Mouse (Mus musculus) neural tube, embryonic 13.5 days (tissue): Measurements from ENCODE around the gene Kifc3. TPM values are rescaled to one million over a fixed set of nuclear protein-coding genes. Genes with fewer than 3 reads are reported as not detected.
A peak's percentile ranks its signal among the peaks of the same experiment; 100 is the strongest.

Experiments
- ATAC-seq: fragments of 200-750 bp; cut with Nextera tagmentation; 2 replicates; pipeline ENCODE4 v1.8.0; 2017; ENCODE audit warnings: low read depth, mild to moderate bottlenecking, moderate TSS enrichment, moderate library complexity
- H3K27ac ChIP-seq: fragments of 300-500 bp; sonication (generic); replicated peaks from 2 replicates; pipeline ENCODE4 v1.5.1; 2015; ENCODE audit warnings: moderate library complexity, mild to moderate bottlenecking, inconsistent platforms
- H3K27me3 ChIP-seq: fragments of 300-500 bp; sonication (generic); 2 replicates; pipeline ENCODE4 v1.6.1; 2015; ENCODE audit warnings: mild to moderate bottlenecking, inconsistent platforms
- H3K36me3 ChIP-seq: fragments of 300-500 bp; sonication (generic); 2 replicates; pipeline ENCODE4 v1.6.1; 2015; ENCODE audit warnings: mild to moderate bottlenecking, inconsistent platforms
- H3K4me1 ChIP-seq: fragments of 300-500 bp; sonication (generic); replicated peaks from 2 replicates; pipeline ENCODE4 v1.6.1; 2015; ENCODE audit warnings: inconsistent platforms
- H3K4me2 ChIP-seq: fragments of 300-500 bp; sonication (generic); 2 replicates; pipeline ENCODE4 v1.6.1; 2015; ENCODE audit warnings: inconsistent platforms, mild to moderate bottlenecking, moderate library complexity
- H3K4me3 ChIP-seq: fragments of 300-500 bp; sonication (generic); 2 replicates; pipeline ENCODE4 v1.5.1; 2015; ENCODE audit warnings: mild to moderate bottlenecking, inconsistent platforms
- H3K9ac ChIP-seq: fragments of 300-500 bp; sonication (generic); 2 replicates; pipeline ENCODE4 v1.6.1; 2015; ENCODE audit warnings: moderate library complexity, mild to moderate bottlenecking, inconsistent platforms
- H3K9me3 ChIP-seq: fragments of 300-500 bp; sonication (generic); 2 replicates; pipeline ENCODE4 v1.6.1; 2016; ENCODE audit warnings: inconsistent platforms
- WGBS: fragments of 180-500 bp; shearing (Covaris S2); methylation state at CpG from one replicate; pipeline ENCODE4 v1.1.7; 2015; 5-methylcytosine and 5-hydroxymethylcytosine counted together
- polyA plus RNA-seq: library from polyadenylated mRNA; unstranded; fragments of >200 nt; fragmentation: Nextera tagmentation; extraction: Ambion mirVana; gene quantifications from 2 replicates; pipeline ENCODE4 v1.2.1, GENCODE M21; 2015

The Kifc3 gene
- polyA plus RNA-seq, 1 experiment from 2014 or later = 17.8 TPM

DNA sequence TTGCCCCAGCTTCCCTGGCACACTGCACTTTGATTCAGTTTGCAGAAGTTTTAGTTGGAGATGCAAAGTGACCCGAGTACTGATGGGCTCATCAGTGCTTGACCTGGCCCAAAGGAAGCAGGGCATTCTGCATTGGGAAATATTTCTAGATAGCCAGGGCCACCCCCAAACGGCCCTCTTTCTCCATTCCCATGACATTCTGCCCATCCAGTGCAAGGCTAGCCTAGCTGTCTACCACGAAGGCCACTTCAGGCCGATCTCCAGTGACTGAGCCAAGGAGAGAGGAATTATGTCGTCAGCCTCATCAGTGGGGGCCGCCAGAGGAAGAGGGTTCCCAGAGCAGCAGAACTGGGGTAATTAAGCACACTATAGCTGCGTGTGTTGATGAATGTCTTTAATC, 1.1 kb downstream of the Kifc3 start:
- ATAC-seq = 0 out of 2 replicates have a peak, but pooled peaks have one; percentile 22
- Histone ChIP-seq H3K9ac (no peak overlapping the region), H3K27me3 (no peaks in the 10 kb centered on the region), H3K36me3 (no peaks in the 10 kb centered on the region), H3K4me3 (no peak overlapping the region), H3K27ac (no peak overlapping the region), H3K4me1 (peaks cover 26% of the 10 kb centered on the region), H3K9me3 (no peaks in the 10 kb centered on the region), H3K4me2 (no peak overlapping the region)
- 54% methylated on average over 7 of the region's 7 CpGs for WGBS

DNA sequence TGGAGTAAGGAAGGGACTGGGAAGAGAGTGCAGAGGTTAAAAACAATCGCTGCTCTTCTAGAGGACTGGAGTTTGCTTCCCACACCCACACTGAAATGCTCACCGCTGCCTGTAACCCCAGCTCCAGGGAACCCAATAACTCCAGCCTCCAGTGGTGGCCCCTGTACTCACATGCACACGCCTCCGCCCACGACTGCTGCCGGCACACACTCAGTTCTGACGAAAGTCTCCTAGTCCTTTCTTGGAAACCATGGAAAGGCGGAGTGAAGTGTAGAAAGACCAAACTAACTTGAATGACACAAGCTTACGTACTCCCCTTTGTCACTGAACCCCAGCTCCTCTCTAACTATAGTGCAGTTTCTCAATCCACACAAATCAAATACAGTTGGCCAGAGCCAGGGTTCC, 2.6 kb downstream of the Kifc3 start:
- no peak overlapping the region for H3K4me2 ChIP-seq
- WGBS = 80% methylated on average over 9 of the region's 9 CpGs
- no peaks in the 10 kb centered on the region for H3K9me3 ChIP-seq
- no peak overlapping the region for H3K4me3 ChIP-seq
- no peak overlapping the region for H3K9ac ChIP-seq
- no peak overlapping the region for H3K27ac ChIP-seq
- H3K36me3 ChIP-seq = no peaks in the 10 kb centered on the region
- H3K27me3 ChIP-seq = no peaks in the 10 kb centered on the region
- ATAC-seq = no peak
- peaks cover 14% of the 10 kb centered on the region for H3K4me1 ChIP-seq

DNA sequence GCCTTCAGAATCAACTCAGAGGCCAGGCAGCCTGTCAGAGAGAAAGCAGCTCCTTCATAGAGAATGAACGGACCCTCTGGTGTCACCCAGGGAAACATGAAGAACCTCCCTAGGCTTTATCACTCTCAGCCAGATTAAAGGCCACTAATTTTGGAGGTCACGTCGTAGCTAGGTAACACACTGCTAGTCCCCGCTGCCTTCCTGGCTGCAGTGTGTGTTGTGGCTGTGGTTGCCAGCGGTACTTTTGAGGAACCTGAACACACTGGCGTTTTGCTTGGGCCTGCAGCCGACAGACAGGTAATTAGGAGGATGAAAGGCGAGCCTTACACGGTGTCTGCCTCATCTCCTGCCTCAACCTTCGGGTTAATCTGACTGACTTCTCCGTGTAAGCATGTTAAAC, 6.9 kb downstream of the Kifc3 start:
- H3K36me3 ChIP-seq = no peaks in the 10 kb centered on the region
- H3K9me3 ChIP-seq = no peaks in the 10 kb centered on the region
- ATAC-seq = no peak
- no peaks in the 10 kb centered on the region for H3K27me3 ChIP-seq
- H3K27ac ChIP-seq = no peak overlapping the region
- no peak overlapping the region for H3K9ac ChIP-seq
- no peaks in the 10 kb centered on the region for H3K4me1 ChIP-seq
- H3K4me2 ChIP-seq = no peak overlapping the region
- 75% methylated on average over 11 of the region's 11 CpGs for WGBS
- H3K4me3 ChIP-seq = no peak overlapping the region

DNA sequence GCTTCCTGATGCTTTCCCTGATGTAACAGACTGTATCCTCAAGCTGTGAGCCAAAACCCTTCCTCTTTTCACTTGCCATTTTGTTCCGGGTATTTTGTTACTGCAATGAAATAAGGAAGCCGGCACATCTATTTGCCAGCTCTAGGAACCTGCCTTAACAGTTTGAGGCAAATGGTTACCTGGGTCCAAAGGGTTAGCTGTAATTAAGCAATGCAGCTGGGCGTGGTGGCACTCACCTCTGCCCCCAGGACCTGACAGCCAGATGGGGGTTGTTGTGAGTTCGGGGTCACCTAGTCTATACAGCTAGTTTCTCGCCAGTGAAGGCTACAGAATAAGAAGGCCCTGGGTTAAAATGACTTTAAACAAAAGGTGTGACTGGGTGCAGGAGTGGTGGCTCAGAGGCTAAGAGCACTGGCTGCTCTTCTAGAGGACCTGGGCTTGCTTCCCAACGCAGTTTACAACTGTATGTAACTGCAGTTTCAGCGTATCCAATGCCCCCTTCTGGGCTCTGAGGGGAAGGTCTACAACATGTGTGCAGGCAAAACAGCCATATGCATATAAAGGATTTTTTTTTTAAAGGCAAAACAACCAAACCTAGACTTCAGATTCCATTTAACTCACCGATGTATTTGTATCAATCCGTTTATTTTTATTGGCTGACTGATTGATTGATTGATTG, 11.0 kb downstream of the Kifc3 start:
- Histone ChIP-seq H3K4me1 (no peaks in the 10 kb centered on the region), H3K27me3 (no peaks in the 10 kb centered on the region), H3K36me3 (no peaks in the 10 kb centered on the region), H3K4me2 (no peak overlapping the region), H3K9ac (no peak overlapping the region), H3K4me3 (no peak overlapping the region), H3K27ac (no peak overlapping the region), H3K9me3 (no peaks in the 10 kb centered on the region)
- WGBS = 90% methylated on average over 9 of the region's 9 CpGs
- no peak for ATAC-seq

DNA sequence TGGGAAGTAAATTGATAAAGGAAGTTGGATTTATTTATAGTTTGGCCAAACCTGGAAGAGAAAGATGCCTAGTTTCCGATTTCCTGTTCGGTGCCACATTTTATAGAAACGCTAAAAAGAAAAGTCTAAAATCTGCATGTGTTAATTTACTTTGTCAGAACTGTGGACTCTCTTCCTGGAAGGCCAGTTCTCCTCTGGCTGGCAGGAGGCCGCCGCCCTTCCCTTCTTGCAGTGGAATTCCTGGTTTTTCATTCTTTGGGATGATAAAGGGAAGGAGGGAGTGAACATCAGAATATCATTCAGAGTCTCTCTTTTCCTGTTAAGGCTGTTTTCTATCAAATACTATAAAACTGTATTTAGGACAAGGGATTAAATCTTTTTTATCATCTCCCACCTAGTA, 15.0 kb downstream of the Kifc3 start:
- WGBS = 70% methylated on average over 5 of the region's 5 CpGs

DNA sequence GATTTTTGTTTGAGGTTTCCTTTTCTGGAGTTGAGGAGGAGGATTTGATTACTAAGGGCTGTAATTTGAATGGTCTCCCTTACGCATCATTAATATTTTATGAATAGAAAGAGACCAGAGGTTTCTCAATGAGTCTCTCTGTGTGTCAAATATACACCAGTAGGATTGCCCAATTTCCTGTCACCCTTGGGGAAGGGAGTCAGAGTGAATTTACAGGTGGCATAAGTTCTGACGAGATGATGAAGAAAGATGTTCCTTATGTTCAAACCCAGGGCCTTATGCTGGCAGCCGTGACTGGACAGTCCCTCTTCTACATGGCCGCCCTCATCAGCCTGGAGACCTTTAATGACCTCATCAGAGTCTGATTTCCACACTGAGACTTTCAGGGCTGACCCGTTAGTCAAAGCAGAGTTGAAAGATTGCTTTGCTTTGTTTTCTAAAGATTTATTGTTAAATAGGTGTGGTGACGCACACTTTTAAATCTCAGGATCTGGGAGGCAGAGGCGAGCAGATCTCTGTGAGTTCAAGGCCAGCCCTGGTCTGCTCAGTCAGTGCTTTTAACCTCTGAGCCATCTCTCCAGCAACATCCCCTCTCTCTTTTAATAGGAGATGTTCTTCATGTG, 16.6 kb downstream of the Kifc3 start:
- Histone ChIP-seq H3K9me3 (no peaks in the 10 kb centered on the region), H3K4me1 (no peaks in the 10 kb centered on the region), H3K4me3 (no peak overlapping the region), H3K9ac (no peak overlapping the region), H3K27me3 (no peaks in the 10 kb centered on the region), H3K36me3 (no peaks in the 10 kb centered on the region), H3K4me2 (no peak overlapping the region), H3K27ac (no peak overlapping the region)
- ATAC-seq = no peak
- WGBS = 71% methylated on average over 7 of the region's 7 CpGs

More for the DNA sequence above, 15.0 kb downstream of the Kifc3 start:
- no peaks in the 10 kb centered on the region for H3K4me1 ChIP-seq
- no peak overlapping the region for H3K4me2 ChIP-seq
- ATAC-seq = no peak
- no peaks in the 10 kb centered on the region for H3K36me3 ChIP-seq
- H3K9ac ChIP-seq = no peak overlapping the region
- H3K9me3 ChIP-seq = no peaks in the 10 kb centered on the region
- H3K27ac ChIP-seq = no peak overlapping the region
- H3K4me3 ChIP-seq = no peak overlapping the region
- H3K27me3 ChIP-seq = no peaks in the 10 kb centered on the region

DNA sequence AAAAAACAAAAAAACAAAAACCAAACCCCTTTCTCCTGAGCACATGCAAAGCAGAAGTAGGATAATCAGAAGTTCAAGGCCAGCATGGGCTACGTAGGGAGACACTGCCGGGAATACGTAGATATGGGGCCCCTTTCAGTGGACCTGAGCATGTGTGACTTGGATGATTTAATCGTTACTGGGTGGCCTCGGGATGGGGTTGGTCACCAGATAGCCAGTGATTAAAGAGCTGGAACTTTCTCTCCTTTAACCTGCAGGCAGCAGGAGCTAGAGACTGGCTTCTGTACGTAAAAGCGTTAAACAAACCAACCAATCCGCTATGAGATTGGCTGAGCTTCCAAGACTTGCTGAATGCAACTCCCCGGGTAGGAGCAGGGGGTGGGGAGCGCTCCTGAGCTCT, 17.5 kb downstream of the Kifc3 start:
- no peaks in the 10 kb centered on the region for H3K4me1 ChIP-seq
- WGBS = 50% methylated on average over 10 of the region's 10 CpGs
- H3K27ac ChIP-seq = no peak overlapping the region
- no peak overlapping the region for H3K4me3 ChIP-seq
- no peak for ATAC-seq
- no peak overlapping the region for H3K4me2 ChIP-seq
- H3K9ac ChIP-seq = no peak overlapping the region
- no peaks in the 10 kb centered on the region for H3K9me3 ChIP-seq
- no peaks in the 10 kb centered on the region for H3K36me3 ChIP-seq
- no peaks in the 10 kb centered on the region for H3K27me3 ChIP-seq

DNA sequence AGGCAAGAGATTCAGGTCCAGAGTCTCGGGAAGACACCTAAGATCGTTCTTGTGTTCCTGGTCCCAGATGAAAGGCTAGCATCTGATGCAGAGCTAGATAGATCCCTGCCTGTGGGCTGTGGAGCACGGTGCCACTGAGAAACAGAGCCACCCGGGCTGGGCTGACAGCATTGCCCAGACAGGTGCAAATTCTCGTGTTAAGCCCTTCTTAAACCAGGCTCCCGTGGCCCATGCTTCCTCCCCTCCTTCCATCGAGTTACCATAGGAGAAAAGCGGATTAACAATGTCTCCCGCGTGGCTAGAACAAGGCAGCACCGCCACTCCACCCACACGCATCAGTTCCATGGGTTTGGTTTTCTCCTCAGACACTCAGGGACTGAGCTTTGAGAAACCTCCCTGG, 18.4 kb downstream of the Kifc3 start:
- 85% methylated on average over 12 of the region's 12 CpGs for WGBS
- Histone ChIP-seq H3K27me3 (no peaks in the 10 kb centered on the region), H3K27ac (no peak overlapping the region), H3K9ac (no peak overlapping the region), H3K4me1 (no peaks in the 10 kb centered on the region), H3K4me2 (no peak overlapping the region), H3K4me3 (no peak overlapping the region), H3K9me3 (no peaks in the 10 kb centered on the region), H3K36me3 (no peaks in the 10 kb centered on the region)
- no peak for ATAC-seq

DNA sequence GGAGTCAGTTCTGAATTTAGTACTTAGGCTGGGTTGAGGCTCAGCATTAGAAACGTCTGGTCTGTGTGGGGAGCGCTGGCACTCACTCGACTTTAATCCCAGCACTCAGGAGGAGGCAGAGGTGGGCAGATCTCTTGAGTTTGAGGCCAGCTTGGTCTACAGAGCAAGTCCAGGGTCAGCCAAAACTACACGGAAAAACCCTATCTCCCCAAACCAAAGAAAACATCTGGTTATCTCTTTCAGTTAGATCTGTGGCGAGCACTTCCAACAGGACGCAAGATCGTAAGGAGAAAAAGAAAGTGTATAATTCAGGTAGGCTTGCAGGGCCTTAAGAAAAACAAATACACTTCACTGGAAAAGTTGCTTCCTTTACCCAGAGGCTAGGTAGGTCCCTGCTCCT, 20.8 kb downstream of the Kifc3 start:
- Histone ChIP-seq H3K4me3 (no peak overlapping the region), H3K4me1 (no peaks in the 10 kb centered on the region), H3K27ac (no peak overlapping the region), H3K36me3 (no peaks in the 10 kb centered on the region), H3K27me3 (no peaks in the 10 kb centered on the region), H3K9ac (no peak overlapping the region), H3K4me2 (no peak overlapping the region), H3K9me3 (no peaks in the 10 kb centered on the region)
- WGBS = 77% methylated on average over 7 of the region's 7 CpGs
- ATAC-seq = no peak

DNA sequence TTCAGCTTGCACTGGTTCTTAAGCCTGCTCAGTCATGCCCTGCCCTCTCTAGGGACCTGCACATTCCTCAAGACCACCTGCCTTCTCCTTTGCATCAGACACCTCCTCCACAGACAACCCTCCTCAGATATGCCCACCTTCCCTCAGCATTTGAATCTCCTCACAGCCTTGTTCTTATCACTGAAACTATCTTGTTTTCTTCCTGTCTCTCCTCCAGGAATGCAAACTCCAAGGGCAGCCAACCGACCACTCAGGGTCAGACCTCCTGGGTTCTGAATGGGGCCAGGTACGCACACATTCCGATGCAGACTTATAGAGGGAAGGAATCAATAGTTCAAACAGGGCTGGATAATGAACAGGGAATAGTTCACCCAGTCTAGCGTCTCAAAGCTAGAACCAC, 24.4 kb downstream of the Kifc3 start:
- no peak overlapping the region for H3K4me3 ChIP-seq
- peaks cover 20% of the 10 kb centered on the region for H3K4me1 ChIP-seq
- H3K4me2 ChIP-seq = no peak overlapping the region
- H3K9ac ChIP-seq = no peak overlapping the region
- no peaks in the 10 kb centered on the region for H3K27me3 ChIP-seq
- H3K9me3 ChIP-seq = no peaks in the 10 kb centered on the region
- H3K27ac ChIP-seq = no peak overlapping the region
- ATAC-seq = no peak
- H3K36me3 ChIP-seq = no peaks in the 10 kb centered on the region
- WGBS = 74% methylated on average over 4 of the region's 4 CpGs

DNA sequence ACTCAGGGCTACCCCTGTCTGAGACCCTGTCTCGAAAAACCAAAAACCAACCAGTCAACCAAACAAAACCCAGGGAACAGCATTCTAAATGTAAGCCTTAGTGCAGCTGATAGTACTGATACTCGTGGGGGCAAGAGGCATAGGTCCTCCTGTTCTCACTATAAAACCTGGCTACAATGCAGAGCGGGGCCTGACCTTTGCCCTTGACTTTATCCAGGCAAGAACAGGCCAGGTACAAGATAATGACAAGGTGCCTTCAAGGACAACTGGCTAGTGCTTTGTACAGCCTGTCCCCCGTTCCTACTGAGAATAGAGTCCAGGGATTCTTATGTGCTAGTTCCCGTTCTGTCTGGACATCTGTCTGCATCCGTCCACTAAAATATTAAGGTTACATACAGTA, 25.6 kb downstream of the Kifc3 start:
- Histone ChIP-seq H3K36me3 (no peaks in the 10 kb centered on the region), H3K4me3 (no peak overlapping the region), H3K4me1 (peaks cover 20% of the 10 kb centered on the region), H3K27ac (no peak overlapping the region; the same call in 1 of the 2 replicates), H3K27me3 (no peaks in the 10 kb centered on the region), H3K4me2 (no peak overlapping the region), H3K9me3 (no peaks in the 10 kb centered on the region), H3K9ac (no peak overlapping the region)
- WGBS = 85% methylated on average over 6 of the region's 6 CpGs
- no peak for ATAC-seq

DNA sequence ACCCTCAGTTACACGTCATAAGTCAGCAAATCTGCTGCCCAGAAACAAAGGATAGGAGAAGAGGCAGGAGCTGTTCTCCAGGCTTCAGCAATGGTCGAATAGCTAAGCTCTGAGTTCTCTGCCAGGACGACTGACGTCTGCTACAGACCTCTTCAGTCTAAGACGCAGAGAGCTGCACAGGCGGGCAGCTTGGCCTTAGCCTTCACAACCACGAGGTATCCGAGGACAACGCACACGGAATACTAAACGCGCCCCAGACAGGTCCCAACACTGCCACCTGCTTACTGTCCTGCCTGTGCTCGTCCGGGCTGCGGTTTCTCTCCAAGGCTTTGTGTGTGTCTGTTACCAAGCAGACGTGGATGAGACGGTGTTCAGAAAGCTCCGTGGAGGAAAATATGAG, 26.8 kb downstream of the Kifc3 start:
- H3K4me1 ChIP-seq = peaks cover 20% of the 10 kb centered on the region
- no peak overlapping the region for H3K4me3 ChIP-seq
- H3K36me3 ChIP-seq = no peaks in the 10 kb centered on the region
- 0 out of 2 replicates have a peak overlapping the region, but pooled peaks have one; percentile 7 for H3K4me2 ChIP-seq
- peak; percentile 90 for ATAC-seq
- 26% methylated on average over 18 of the region's 18 CpGs for WGBS
- H3K9me3 ChIP-seq = no peaks in the 10 kb centered on the region
- peak overlapping the region; percentile 92 for H3K27ac ChIP-seq
- no peaks in the 10 kb centered on the region for H3K27me3 ChIP-seq
- H3K9ac ChIP-seq = peak overlapping the region; percentile 47

DNA sequence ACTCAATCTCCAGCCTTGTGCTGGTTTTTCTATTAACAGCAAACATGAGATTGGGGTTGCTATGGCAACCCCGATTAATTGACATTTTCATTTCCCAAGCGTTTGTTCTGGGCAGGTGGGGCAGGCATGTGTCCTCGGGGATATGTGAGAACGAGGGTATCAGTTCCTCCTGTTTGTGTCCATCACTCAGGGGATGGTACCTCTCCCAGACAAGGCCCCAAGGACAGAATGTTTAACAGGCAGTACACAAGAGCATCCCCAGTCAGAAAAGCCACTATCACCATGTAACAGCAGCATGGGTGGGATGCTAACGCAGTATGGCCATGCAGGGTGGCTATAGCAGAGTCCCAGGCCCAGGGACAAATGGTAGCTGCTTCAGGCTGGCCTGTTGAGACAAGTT, 27.3 kb downstream of the Kifc3 start:
- ATAC-seq = peak; percentile 65
- Histone ChIP-seq H3K4me1 (peaks cover 20% of the 10 kb centered on the region), H3K27ac (peak overlapping the region; percentile 92), H3K36me3 (no peaks in the 10 kb centered on the region), H3K9ac (peak overlapping the region; percentile 47; the same call in 1 of the 2 replicates), H3K4me2 (no peak overlapping the region), H3K4me3 (no peak overlapping the region), H3K27me3 (no peaks in the 10 kb centered on the region), H3K9me3 (no peaks in the 10 kb centered on the region)
- 40% methylated on average over 5 of the region's 5 CpGs for WGBS
